Mouse (Mus musculus): ENCODE data around the gene Imp4. TPM values are rescaled to one million over a fixed set of nuclear protein-coding genes. Genes with fewer than 3 reads are reported as not detected.

Imp4 gene
- total RNA-seq, 2 experiments from 2014 or later: 30.5 to 36.7 TPM

DNA sequence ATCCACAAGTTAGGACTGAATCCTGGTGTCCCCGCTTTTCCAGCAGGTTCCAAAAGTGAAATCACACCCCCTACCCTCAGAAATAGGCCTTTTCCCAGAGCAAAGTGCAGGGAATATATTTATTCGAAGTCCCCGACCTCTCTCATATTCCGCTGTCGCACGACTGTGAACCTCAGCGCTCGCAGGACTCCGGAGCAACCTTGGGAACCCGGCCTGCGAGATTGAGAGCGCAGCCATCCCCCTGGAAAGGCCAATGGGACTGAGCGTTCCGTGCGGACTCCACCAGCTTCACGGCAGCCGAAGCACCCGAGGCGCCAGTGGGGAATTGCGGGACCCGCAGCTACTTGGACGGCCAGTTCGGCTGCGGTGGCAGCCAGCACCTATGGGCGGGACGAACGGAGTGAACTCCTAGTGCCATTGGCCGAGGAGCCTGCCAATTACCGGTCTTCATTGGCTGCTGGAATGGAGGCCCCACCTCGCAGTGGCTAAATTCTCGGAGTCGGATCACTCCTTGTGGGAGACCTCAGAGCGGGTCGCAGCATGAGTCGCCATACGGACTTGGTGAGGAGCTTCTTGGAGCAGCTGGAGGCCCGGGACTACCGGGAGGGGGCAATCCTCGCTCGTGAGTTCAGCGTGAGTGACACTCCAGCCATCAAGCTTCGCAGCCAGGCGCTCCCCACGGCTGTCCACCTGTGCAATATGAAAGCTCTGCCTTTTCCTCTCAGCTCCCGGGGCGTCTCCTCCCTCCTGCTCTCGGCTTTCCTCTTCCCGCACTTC, 19.8 kb downstream of the Imp4 start, which contains the start of gene Ptpn18:
Ptpn18 (plus strand) TSS at position 479 of the 777 bp plus-strand sequence.
- peak; percentile 88 for DNase-seq
- intact Hi-C loops (cut with DNase I): no loop called here

DNA sequence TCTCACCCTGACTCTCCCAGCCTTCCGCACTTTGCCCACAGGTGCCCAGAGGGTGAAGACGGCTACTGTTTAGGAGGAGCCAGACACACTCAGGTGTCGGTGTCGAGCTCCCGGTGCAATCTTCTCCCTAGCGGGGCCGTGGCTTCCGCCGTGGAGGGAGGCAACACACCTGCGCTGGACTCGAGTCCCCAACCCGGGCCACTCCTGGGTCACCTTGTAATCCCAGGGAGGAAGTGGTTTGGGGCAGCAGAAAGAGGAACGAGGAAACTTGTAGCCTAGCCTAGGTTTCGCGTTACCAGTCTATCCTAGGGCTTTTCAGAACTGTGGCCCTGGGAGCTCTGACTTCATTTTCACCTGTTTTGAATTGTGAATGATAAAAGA, 20.4 kb downstream of the Imp4 start:
- no peak for DNase-seq
- intact Hi-C loops (cut with DNase I): no loop called here

DNA sequence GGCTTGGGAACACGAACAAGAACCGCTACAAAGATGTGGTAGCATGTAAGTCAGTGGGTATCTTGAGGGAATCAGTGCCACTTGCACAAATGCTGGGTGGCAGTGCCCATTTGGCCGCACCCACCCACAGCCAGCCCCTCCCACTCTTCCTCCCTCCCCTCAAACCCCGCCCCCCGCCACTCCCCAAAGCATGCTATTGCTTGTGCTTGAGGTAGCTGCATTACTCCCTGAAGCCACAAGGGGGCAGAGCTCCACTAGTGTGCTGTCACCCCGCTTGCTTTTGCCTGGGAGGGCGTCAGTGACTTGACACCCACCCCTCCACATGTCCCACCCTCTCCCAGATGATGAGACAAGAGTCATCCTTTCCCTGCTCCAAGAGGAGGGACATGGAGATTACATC, 23.1 kb downstream of the Imp4 start:
- peak; percentile 80 for DNase-seq
- intact Hi-C loops (cut with DNase I): no loop called here

DNA sequence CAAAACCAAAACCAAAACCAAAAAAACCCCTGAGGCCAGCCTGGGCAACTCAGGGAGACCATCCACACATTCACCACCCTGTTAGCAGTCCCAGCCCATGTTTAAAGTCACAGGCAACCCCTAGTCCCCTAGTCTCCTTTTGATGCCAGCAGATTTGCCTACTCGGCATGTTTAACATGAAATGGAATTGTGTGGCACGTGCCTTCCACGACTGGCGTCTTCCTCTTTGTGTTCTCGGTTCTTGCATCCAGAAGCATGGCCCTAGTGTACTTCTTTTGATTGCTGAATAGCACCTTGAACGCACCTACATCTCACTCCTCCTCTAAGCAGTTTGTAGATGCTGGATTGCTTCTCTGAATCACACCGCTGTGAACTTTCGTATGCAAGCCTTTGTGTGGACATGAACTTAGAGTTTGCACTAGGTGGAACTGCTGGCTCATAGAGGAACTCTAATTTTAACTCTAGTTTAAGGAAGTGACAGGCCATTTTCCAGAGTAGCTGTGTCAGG, 24.7 kb downstream of the Imp4 start:
- intact Hi-C loops (cut with DNase I): no loop called here
- no peak for DNase-seq

DNA sequence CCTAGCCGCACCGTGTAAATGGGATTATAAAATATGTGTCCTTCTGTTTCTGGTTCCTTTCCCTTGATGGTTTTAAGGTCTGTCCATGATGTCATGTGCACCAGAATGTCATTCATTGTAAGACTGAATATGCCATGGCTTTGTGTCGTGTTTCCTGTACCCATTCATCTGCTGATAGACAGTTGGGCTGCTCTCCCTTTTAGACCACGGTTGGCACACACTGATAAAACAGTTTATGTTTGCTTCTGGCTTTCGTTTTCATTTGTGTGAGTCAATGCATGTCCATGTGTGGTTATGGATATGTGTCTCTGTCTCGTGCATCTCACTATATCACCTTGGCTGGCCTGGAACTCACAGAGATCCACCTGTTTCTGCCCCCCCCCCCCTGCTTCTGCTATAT, 25.8 kb downstream of the Imp4 start:
- intact Hi-C loops (cut with DNase I): no loop called here
- DNase-seq: no peak

DNA sequence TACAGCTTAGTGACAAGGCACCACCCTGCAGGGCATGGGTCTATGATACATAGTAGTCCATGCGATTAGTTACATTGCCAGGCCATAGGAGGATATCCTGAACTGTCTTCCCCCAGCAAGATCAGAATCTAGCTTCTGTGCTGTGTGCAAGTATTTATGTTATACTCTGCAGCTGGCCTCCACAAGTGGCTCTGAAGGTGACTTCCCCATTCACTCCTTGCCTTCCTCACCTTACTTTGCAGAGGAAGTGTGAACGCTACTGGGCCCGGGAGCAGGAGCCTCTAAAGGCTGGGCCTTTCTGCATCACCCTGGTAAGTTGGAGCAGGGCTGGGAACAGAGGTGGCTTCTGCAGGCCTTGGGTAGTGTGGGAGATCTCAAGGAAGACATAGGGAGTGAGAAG, 28.4 kb downstream of the Imp4 start:
- DNase-seq: no peak
- intact Hi-C loops (cut with DNase I): no loop called here

DNA sequence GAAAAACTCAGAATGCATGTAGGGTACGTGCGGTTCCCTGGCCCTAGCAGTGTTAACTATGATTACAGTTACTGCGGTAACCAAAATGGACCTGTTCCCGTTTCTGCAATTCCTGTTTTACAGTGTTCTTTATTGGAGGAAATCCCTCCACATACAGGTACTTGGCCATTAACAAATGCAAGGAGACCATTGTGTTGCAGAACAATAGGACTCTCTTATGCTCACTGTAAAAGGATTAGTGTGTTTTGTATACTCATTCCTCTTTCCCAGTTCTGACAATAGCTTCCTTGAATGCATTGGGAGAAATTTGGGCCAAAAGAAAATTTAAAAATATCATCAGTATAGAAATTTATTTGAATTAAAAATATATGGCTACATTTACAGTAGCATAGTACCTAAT, 28.8 kb downstream of the Imp4 start:
- intact Hi-C loops (cut with DNase I): no loop called here
- DNase-seq: no peak

DNA sequence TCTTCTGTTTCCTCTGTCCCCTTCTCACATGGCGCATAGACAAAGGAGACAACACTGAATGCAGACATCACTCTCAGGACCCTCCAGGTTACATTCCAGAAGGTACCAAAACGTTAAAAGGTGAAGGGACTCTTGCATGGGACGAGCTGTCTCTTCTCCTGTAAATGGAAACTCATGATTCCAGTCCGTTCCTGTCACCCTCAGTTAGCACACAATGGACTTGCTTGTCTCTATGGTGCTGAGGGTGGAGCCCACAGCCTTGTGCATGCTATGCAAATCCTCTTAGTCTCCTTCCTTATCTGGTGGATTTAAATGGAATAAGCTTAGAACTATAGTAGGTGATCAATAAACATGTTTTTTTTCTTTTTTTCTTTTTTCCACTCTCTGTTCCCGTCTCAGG, 30.1 kb downstream of the Imp4 start:
- intact Hi-C loops (cut with DNase I): no loop called here

DNA sequence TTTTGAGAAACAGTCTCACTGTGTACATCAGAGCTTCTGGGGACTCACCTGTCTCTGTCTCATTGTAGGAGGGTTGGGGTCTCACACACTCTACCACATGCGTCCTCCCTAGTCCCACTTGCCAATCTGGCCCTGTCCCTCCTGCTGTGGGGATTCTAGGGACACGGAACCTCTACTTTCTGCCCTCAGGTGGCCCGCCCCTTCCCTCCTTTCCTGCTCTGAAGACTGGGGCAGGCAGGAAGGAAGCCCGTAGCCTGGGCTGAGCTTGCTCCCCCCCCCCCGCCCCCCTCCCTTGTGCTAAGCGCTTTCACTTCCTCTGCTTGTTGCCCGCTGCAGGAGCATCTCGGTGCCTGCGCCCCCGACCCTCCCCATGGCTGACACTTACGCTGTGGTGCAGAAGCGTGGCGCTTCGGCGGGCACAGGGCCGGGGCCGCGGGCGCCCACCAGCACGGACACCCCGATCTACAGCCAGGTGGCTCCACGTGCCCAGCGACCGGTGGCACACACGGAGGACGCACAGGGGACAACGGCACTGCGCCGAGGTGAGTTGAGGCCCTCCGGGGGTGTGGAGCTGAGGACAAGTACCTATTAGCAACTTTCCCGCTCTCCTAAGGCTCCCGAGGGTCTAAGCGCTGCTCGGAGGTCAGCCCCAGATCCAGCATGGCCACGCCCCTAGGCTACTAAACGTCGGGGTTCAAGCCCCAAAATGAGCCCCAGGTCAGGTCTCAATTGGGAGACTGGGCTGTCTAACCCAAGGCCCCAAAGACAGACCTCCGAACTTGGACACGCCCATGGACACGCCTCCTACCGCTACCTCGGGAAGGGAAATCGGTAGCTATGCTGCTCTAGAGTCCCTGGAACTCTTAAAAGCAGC, 33.0 kb downstream of the Imp4 start:
- intact Hi-C loops (cut with DNase I): no loop called here
- peak; percentile 14 for DNase-seq

More for the DNA sequence above, 30.1 kb downstream of the Imp4 start:
- no peak for DNase-seq

DNA sequence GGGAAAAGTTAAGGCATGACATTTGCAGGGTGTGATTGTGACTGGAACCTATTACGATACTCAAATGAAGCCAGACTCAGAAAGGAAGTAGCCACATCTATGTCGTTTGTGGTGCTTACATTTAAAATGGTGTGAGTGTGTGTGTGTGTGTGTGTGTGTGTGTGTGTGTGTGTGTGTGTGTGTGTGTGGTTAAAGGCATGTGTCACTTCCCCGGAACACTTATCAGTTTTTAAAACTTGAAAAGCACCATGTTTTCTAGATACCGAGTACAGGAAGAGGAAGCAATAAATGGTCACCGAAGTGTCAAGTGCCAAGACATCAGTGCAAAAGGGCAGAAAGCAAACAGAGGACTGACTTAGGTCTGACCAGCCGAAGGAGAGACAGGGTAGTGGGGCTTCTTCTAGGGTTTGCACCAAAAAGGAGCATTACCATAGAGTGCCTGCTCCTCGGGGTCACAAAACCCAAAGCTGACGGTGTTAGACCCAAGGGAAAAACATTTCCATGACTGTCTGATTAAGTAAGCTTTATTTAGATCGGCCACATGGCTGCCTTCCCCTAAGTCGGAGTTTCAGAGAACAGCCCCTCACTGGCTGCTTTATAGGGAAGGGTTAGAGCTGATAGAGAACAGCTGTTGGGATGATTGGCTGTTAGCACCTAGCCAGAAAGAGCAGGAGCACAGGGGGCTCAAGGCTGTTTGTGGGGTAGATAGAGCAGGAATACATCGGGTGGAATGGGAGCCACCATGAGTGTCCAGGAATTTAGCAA, 39.4 kb downstream of the Imp4 start:
- no peak for DNase-seq
- intact Hi-C loops (cut with DNase I): no loop called here

DNA sequence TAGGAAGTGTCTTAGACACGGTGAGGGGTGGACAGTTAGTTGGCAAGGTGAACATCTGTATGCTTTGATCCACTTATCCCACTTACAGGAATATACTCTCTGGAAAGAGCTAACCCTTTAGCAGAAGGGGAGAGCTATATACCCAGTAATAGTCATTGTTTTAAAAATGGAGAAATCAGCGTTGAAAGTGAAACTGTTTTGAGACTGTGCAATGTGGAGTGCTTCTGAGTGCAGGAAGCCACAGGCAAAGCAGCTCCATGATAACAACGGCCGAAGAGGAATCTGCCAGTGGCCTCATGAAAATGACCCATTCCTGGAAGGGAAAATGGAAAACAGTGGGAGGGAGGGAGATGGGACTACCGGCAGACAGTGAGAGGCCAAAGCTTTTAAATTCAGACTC, 41.1 kb downstream of the Imp4 start:
- intact Hi-C loops (cut with DNase I): no loop called here

DNA sequence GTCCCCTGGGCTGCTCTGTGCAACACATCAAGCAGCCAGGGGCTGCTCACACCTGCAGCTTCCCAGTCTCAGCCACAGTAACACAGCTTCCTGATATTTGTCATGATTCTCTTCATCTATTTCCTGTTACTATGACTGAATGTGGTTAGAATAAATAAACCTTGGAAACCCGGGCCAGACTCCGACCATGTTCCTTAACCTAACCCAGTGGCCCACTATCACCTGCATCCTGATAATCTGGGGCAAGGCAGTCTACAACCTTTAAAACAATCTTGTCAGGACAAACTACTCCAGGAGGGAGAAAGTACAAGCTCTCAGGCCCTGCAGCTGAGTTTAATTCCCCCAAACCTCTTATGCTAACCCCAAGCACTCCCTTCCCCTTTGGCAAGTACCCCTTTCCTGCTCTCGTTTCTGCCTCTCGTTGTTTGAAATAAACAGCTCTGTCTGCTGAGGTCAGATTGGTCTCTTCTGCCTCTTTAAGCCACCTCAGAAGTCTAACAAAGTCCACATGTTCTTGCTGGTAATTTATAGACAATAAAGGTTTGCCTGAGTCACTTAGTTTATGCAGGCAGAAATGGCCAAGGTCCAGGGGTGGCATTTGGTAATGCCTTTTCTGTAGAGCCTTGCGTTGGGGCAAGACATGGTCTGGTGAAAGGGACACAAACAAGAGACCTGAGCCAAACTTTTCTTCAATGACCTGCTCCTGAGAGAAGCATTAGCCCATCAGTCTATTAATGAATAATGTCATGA, 42.4 kb downstream of the Imp4 start:
- intact Hi-C loops (cut with DNase I): no loop called here
- DNase-seq: no peak

More for the DNA sequence above, 41.1 kb downstream of the Imp4 start:
- DNase-seq: no peak

DNA sequence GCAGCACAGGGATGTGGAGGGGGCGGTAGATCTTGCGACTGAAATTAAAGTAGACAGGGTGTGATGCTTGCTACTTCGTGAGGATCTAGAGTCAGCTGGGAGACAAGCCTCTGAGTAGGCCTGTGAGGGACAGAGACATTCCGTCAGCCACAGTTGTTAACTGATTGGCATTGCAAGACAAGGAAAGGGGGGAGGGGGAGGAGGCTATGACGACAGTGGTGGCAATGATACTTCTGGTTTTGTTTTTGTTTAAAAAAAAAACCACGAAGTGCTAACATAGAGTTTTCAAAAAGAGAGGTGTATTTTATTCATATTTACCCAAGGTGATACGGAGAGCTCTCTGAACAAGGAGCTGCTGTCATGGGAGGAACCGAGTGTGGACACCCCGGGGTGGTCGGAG, 44.8 kb downstream of the Imp4 start:
- DNase-seq: no peak
- intact Hi-C loops (cut with DNase I): no loop called here

DNA sequence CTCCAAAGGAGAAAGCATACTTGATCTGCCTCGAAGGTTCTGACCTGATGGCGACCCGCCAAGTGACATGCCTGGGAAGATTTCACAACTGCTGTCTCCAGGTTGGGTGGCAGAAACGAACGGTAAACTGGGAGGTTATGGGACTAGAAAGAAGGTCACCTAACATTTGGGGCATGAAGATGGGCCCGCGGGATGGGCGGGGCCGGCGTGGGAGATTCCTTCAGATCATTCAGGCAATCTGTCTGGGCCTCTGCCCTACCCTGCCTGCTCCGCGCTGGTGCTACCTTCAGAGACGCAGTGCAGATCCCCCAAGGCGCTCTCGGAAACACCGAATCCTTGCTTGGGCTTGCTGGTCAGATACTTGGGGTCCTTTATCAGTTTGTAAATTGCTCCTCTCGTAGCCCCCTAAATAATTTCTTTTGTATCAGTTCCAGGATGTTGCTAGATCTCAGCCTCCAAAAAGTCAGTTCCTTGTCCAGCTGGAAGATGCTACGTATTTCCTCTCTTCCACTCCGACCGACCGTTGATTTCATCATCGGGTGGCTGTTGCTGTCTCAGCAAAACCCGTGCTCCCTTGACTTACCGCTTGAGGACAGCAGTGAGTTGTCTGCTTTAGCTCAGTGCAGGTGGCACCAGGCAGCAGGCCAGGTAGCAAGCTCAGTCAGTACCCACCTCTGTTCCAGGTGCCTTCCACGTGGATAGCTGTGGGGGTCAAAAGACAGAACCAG, 46.0 kb downstream of the Imp4 start:
- intact Hi-C loops (cut with DNase I): no loop called here
- peak; percentile 51 for DNase-seq

DNA sequence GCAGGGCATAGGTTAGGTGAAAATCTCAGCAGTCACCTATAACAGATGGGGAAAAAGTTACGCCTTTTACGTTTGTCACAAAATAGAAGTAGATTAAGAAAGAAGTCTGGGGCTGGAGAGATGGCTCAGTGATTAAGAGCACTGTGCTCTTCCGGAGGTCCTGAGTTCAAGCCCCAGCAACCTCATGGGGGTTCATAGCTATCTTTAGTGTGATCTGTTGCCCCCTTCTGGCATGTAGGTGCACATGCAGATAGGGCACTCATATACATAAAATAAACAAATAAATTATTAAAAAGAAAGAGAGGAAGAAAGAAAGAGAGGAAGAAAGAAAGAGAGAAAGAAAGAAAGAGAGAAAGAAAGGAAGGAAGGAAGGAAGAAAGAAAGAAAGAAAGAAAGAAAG, 47.7 kb downstream of the Imp4 start:
- intact Hi-C loops (cut with DNase I): no loop called here
- DNase-seq: no peak

DNA sequence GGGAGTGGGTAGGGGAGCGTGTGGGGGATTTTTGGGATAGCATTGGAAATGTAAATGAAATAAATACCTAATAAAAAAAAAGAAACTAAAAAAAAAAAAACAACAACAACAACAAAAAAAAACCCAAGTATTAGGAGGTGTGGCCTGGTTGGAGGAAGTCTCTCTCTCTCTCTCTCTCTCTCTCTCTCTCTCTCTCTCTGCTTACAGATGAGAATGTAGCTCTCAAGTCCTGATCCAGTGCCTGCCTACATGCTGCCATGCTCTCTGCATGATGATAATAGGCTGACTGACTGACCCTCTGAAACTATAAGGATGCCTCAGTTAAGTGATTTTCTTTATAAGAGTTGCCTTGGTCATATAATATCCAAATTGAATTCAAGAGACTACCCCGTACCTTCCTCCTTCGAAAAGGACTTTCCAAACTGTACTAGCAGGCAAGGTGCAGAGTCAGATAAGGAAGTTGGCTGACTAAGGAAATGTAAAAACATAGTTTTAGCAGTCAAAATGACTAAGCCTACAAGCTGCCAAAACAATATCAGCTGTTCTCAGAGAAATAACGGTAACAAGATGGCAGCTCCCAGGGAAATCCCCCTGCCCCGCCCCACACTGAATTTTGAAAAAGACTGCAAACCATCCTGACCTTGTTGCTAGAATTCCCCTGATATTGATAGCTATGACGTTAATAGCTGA, 50.3 kb downstream of the Imp4 start:
- DNase-seq: no peak
- intact Hi-C loops (cut with DNase I): no loop called here

DNA sequence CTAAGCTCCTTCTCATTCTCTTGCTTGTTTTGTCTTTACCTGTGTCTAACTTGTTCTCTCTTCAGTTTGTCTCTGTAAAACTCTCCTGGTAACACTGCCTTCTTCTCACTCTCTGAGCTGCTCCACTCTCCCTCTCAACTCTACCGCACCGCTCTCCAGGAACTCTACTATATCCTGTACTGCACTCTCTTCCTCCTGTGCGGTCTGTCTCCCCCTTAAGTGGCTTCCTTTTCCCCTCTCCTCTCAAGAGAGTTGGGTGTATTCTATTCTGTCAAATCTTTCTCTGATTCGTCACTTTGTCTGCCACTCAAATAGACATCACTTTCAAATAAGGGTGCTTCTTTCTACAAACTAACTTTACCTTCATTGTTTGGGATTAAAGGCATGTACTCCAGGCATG, 51.8 kb downstream of the Imp4 start:
- no peak for DNase-seq
- intact Hi-C loops (cut with DNase I): no loop called here

Measured in left cerebral cortex, postnatal 4 days (tissue).